Mouse (Mus musculus) embryonic fibroblast, embryonic 13.5 days (primary cell): ENCODE data around the gene Stom. TPM values are rescaled to one million over a fixed set of nuclear protein-coding genes. Genes with fewer than 3 reads are reported as not detected.
A peak's percentile ranks its signal among the peaks of the same experiment; 100 is the strongest.

ENCODE experiments used
- H3K27ac ChIP-seq: 2 replicates; pipeline ENCODE4 v1.5.1; 2012; ENCODE audit warnings: low read length, control low read depth, inconsistent platforms; ENCODE audit not compliant: insufficient read depth
- H3K4me1 ChIP-seq: 2 replicates; pipeline ENCODE4 v1.6.1; 2011; ENCODE audit warnings: low read length; ENCODE audit not compliant: control insufficient read depth, insufficient read depth
- H3K4me3 ChIP-seq: 2 replicates; pipeline ENCODE4 v1.5.1; 2011; ENCODE audit warnings: mild to moderate bottlenecking, control low read depth, low read length; ENCODE audit not compliant: insufficient read depth
- CTCF ChIP-seq: IDR thresholded peaks from 2 replicates; pipeline ENCODE4 v1.5.1; 2011; ENCODE audit warnings: mild to moderate bottlenecking, control low read depth, low read length, moderate library complexity, borderline replicate concordance; ENCODE audit not compliant: insufficient read depth
- POLR2A ChIP-seq: IDR thresholded peaks from 2 replicates; pipeline ENCODE4 v1.6.1; 2011; ENCODE audit warnings: low read depth, mild to moderate bottlenecking, control low read depth, low read length, moderate library complexity
- polyA plus RNA-seq: library from polyadenylated mRNA; stranded (reverse); fragments of >200 nt; gene quantifications from 2 replicates; pipeline ENCODE4 v1.2.4, GENCODE M21; 2011; ENCODE audit warnings: low read depth; ENCODE audit not compliant: missing spikeins, insufficient read length

Gene Stom
- polyA plus RNA-seq, 1 experiment: 36.2 TPM

- Histone ChIP-seq H3K4me1 (no peaks in the 10 kb centered on the region), H3K27ac (no peak overlapping the region), H3K4me3 (no peak overlapping the region)
- TF ChIP-seq CTCF: no peak
- no peak for TF ChIP-seq POLR2A
Measured at GRCm38 (mm10) chr2:35292700-35293099, 44.1 kb downstream of the Stom start.

- no peaks in the 10 kb centered on the region for H3K4me1 ChIP-seq
- TF ChIP-seq POLR2A (no peak), CTCF (no peak)
- H3K4me3 ChIP-seq: no peak overlapping the region
- no peak overlapping the region for H3K27ac ChIP-seq
Measured at GRCm38 (mm10) chr2:35291856-35292255, 44.9 kb downstream of the Stom start.

GRCm38 (mm10) chr2:35288758-35289635 lies 47.8 kb downstream of the Stom start:
- Histone ChIP-seq H3K27ac (no peak overlapping the region), H3K4me3 (no peak overlapping the region), H3K4me1 (no peaks in the 10 kb centered on the region)
- TF ChIP-seq POLR2A: no peak
- peak; percentile 58; the same call in 1 of the 2 replicates for TF ChIP-seq CTCF

- TF ChIP-seq POLR2A (no peak), CTCF (no peak)
- H3K4me1 ChIP-seq: no peaks in the 10 kb centered on the region
- no peak overlapping the region for H3K4me3 ChIP-seq
- H3K27ac ChIP-seq: no peak overlapping the region
Measured at GRCm38 (mm10) chr2:35287017-35287620, 49.7 kb downstream of the Stom start.

GRCm38 (mm10) chr2:35285209-35285608 lies 51.6 kb downstream of the Stom start:
- no peak for TF ChIP-seq POLR2A
- TF ChIP-seq CTCF: no peak
- no peak overlapping the region for H3K27ac ChIP-seq
- no peak overlapping the region for H3K4me3 ChIP-seq
- peaks cover 6% of the 10 kb centered on the region; the same call in 1 of the 2 replicates for H3K4me1 ChIP-seq

- TF ChIP-seq CTCF (no peak), POLR2A (no peak)
- no peak overlapping the region for H3K4me3 ChIP-seq
- no peak overlapping the region for H3K27ac ChIP-seq
- H3K4me1 ChIP-seq: peaks cover 6% of the 10 kb centered on the region; the same call in 1 of the 2 replicates
Measured at GRCm38 (mm10) chr2:35283997-35284396, 52.8 kb downstream of the Stom start.

GRCm38 (mm10) chr2:35282214-35282613 lies 54.6 kb downstream of the Stom start:
- Histone ChIP-seq H3K4me3 (no peak overlapping the region), H3K27ac (no peak overlapping the region), H3K4me1 (peaks cover 10% of the 10 kb centered on the region)
- TF ChIP-seq CTCF (no peak), POLR2A (no peak)

- Histone ChIP-seq H3K4me3 (no peak overlapping the region), H3K27ac (no peak overlapping the region), H3K4me1 (peaks cover 12% of the 10 kb centered on the region)
- TF ChIP-seq CTCF: no peak
- no peak for TF ChIP-seq POLR2A
Measured at GRCm38 (mm10) chr2:35280001-35280400, 56.8 kb downstream of the Stom start.

GRCm38 (mm10) chr2:35278371-35279210 lies 58.2 kb downstream of the Stom start:
- Histone ChIP-seq H3K27ac (no peak overlapping the region), H3K4me3 (no peak overlapping the region), H3K4me1 (peaks cover 15% of the 10 kb centered on the region)
- TF ChIP-seq CTCF: no peak
- no peak for TF ChIP-seq POLR2A
